Mouse (Mus musculus) limb, embryonic 15.5 days (tissue): Measurements from ENCODE around the gene 2310057J18Rik. TPM values are rescaled to one million over a fixed set of nuclear protein-coding genes. Genes with fewer than 3 reads are reported as not detected.
"Not testable (repeated sequence)": the region's sequence is repeated elsewhere in the genome, so short reads cannot be mapped to it uniquely, and the experiment has no call there.

Source experiments
- ATAC-seq: fragments of 200-750 bp; cut with Nextera tagmentation; 2 replicates; pipeline ENCODE4 v1.8.0; 2017; ENCODE audit warnings: low read depth, moderate TSS enrichment; ENCODE audit not compliant: insufficient number of reproducible peaks, low FRiP score, low TSS enrichment
- H3K27ac ChIP-seq: fragments of 300-500 bp; sonication (generic); 2 replicates; pipeline ENCODE4 v1.5.1; 2015; ENCODE audit warnings: moderate library complexity, mild to moderate bottlenecking, inconsistent platforms
- H3K27me3 ChIP-seq: fragments of 300-500 bp; sonication (generic); 2 replicates; pipeline ENCODE4 v1.6.1; 2015; ENCODE audit warnings: inconsistent platforms
- H3K36me3 ChIP-seq: fragments of 300-500 bp; sonication (generic); 2 replicates; pipeline ENCODE4 v1.6.1; 2015; ENCODE audit warnings: inconsistent platforms
- H3K4me1 ChIP-seq: fragments of 300-500 bp; sonication (generic); 2 replicates; pipeline ENCODE4 v1.6.1; 2015; ENCODE audit warnings: inconsistent platforms
- H3K4me2 ChIP-seq: fragments of 300-500 bp; sonication (generic); 2 replicates; pipeline ENCODE4 v1.6.1; 2015; ENCODE audit warnings: mild to moderate bottlenecking, inconsistent platforms
- H3K4me3 ChIP-seq: fragments of 300-500 bp; sonication (generic); 2 replicates; pipeline ENCODE4 v1.5.1; 2015; ENCODE audit warnings: mild to moderate bottlenecking, inconsistent platforms
- H3K9ac ChIP-seq: fragments of 300-500 bp; sonication (generic); 2 replicates; pipeline ENCODE4 v1.6.1; 2015; ENCODE audit warnings: inconsistent platforms
- H3K9me3 ChIP-seq: fragments of 300-500 bp; sonication (generic); 2 replicates; pipeline ENCODE4 v1.6.1; 2016; ENCODE audit warnings: inconsistent platforms
- WGBS: fragments of 180-500 bp; shearing (Covaris S2); methylation state at CpG from one replicate; pipeline ENCODE4 v1.1.7; 2015; 5-methylcytosine and 5-hydroxymethylcytosine counted together
- polyA plus RNA-seq: library from polyadenylated mRNA; unstranded; fragments of >200 nt; fragmentation: Nextera tagmentation; extraction: Ambion mirVana; gene quantifications from 2 replicates; pipeline ENCODE4 v1.2.1, GENCODE M21; 2015

2310057J18Rik gene
- not detected in 2 replicates for polyA plus RNA-seq

- H3K27ac ChIP-seq = no peak within 1 kb of the TSS
- no peak within 1 kb of the TSS for H3K4me3 ChIP-seq
- H3K9ac ChIP-seq = no peak within 1 kb of the TSS
- ATAC-seq = no peak
- 72% methylated on average over 3 of the region's 3 CpGs for whole genome bisulfite sequencing
- no peak within 1 kb of the TSS for H3K4me2 ChIP-seq
- no peaks in the 10 kb centered on the region for H3K9me3 ChIP-seq
- H3K36me3 ChIP-seq = no peaks in the 10 kb centered on the region
- no peaks in the 10 kb centered on the region for H3K4me1 ChIP-seq
- no peaks in the 10 kb centered on the region for H3K27me3 ChIP-seq
These were observed at the start of gene 2310057J18Rik for GRCm38 (mm10) chr10:28986203-28986602. 2310057J18Rik (minus strand) TSS chr10:28986303.

GRCm38 (mm10) chr10:29029960-29030359 lies 43.9 kb upstream of the 2310057J18Rik start:
- H3K9ac ChIP-seq, H3K4me3 ChIP-seq, H3K4me1 ChIP-seq, H3K36me3 ChIP-seq, ATAC-seq, H3K9me3 ChIP-seq, H3K27me3 ChIP-seq, H3K27ac ChIP-seq, H3K4me2 ChIP-seq: not testable (repeated sequence)
- WGBS = 91% methylated on average over 11 of the region's 20 CpGs

GRCm38 (mm10) chr10:29019496-29020270 lies 33.6 kb upstream of the 2310057J18Rik start:
- H3K27me3 ChIP-seq = no peaks in the 10 kb centered on the region
- no peak for ATAC-seq
- H3K27ac ChIP-seq = no peak overlapping the region
- H3K36me3 ChIP-seq = no peaks in the 10 kb centered on the region
- H3K4me1 ChIP-seq = no peaks in the 10 kb centered on the region
- H3K9me3 ChIP-seq = no peaks in the 10 kb centered on the region
- no peak overlapping the region for H3K4me2 ChIP-seq
- 73% methylated on average over 7 of the region's 7 CpGs for WGBS
- H3K4me3 ChIP-seq = no peak overlapping the region
- H3K9ac ChIP-seq = no peak overlapping the region

GRCm38 (mm10) chr10:28997776-28998175 lies 11.7 kb upstream of the 2310057J18Rik start:
- Histone ChIP-seq H3K36me3 (no peaks in the 10 kb centered on the region), H3K27me3 (no peaks in the 10 kb centered on the region), H3K9me3 (no peaks in the 10 kb centered on the region), H3K4me3 (no peak overlapping the region), H3K27ac (no peak overlapping the region), H3K9ac (no peak overlapping the region), H3K4me1 (no peaks in the 10 kb centered on the region), H3K4me2 (no peak overlapping the region)
- ATAC-seq = no peak

GRCm38 (mm10) chr10:28988990-28989389 lies 2.9 kb upstream of the 2310057J18Rik start:
- Histone ChIP-seq H3K27me3 (no peaks in the 10 kb centered on the region), H3K36me3 (no peaks in the 10 kb centered on the region), H3K27ac (no peak overlapping the region), H3K4me2 (no peak overlapping the region), H3K4me3 (no peak overlapping the region), H3K9me3 (no peaks in the 10 kb centered on the region), H3K4me1 (no peaks in the 10 kb centered on the region), H3K9ac (no peak overlapping the region)
- no peak for ATAC-seq
- WGBS = 73% methylated on average over 2 of the region's 2 CpGs

GRCm38 (mm10) chr10:28968189-28968588 lies 17.9 kb downstream of the 2310057J18Rik start:
- Histone ChIP-seq H3K27me3 (no peaks in the 10 kb centered on the region), H3K4me1 (no peaks in the 10 kb centered on the region), H3K9ac (no peak overlapping the region), H3K4me2 (no peak overlapping the region), H3K27ac (no peak overlapping the region), H3K36me3 (no peaks in the 10 kb centered on the region), H3K9me3 (no peaks in the 10 kb centered on the region), H3K4me3 (no peak overlapping the region)
- WGBS = 77% methylated on average over 1 of the region's 1 CpGs
- no peak for ATAC-seq

GRCm38 (mm10) chr10:28955138-28955537 lies 31.0 kb downstream of the 2310057J18Rik start:
- no peak overlapping the region for H3K9ac ChIP-seq
- no peaks in the 10 kb centered on the region for H3K36me3 ChIP-seq
- no peak overlapping the region for H3K27ac ChIP-seq
- H3K27me3 ChIP-seq = no peaks in the 10 kb centered on the region
- H3K9me3 ChIP-seq = no peaks in the 10 kb centered on the region
- no peak for ATAC-seq
- H3K4me3 ChIP-seq = no peak overlapping the region
- no peaks in the 10 kb centered on the region for H3K4me1 ChIP-seq
- 51% methylated on average over 4 of the region's 4 CpGs for WGBS
- H3K4me2 ChIP-seq = no peak overlapping the region

GRCm38 (mm10) chr10:28954515-28954914 lies 31.6 kb downstream of the 2310057J18Rik start:
- 69% methylated on average over 4 of the region's 4 CpGs for WGBS

More at GRCm38 (mm10) chr10:28954515-28954914, 31.6 kb downstream of the 2310057J18Rik start:
- no peak for ATAC-seq
- Histone ChIP-seq H3K36me3 (no peaks in the 10 kb centered on the region), H3K27ac (no peak overlapping the region), H3K4me2 (no peak overlapping the region), H3K9ac (no peak overlapping the region), H3K4me1 (no peaks in the 10 kb centered on the region), H3K27me3 (no peaks in the 10 kb centered on the region), H3K9me3 (no peaks in the 10 kb centered on the region), H3K4me3 (no peak overlapping the region)

Other genes with a start within 250 kb of the 2310057J18Rik start
- gene Soga3, start 157.5 kb upstream of the 2310057J18Rik start, polyA plus RNA-seq = 0.69 and 1.3 TPM in 2 replicates
- gene Gm49353, start 212.7 kb upstream of the 2310057J18Rik start, polyA plus RNA-seq = 0.34 and 0.51 TPM in 2 replicates
- gene 9330159F19Rik, start 225.3 kb upstream of the 2310057J18Rik start, polyA plus RNA-seq = 1.4 and 2.0 TPM in 2 replicates